Mouse (Mus musculus) forebrain, embryonic 12.5 days (tissue): ENCODE measurements around the gene Pakap. TPM values are rescaled to one million over a fixed set of nuclear protein-coding genes. Genes with fewer than 3 reads are reported as not detected.

ENCODE experiments used
- ATAC-seq: fragments of 200-750 bp; cut with Nextera tagmentation; 2 replicates; pipeline ENCODE4 v1.8.0; 2017; ENCODE audit warnings: moderate TSS enrichment; ENCODE audit not compliant: low FRiP score
- H3K27ac ChIP-seq: fragments of 300-500 bp; sonication (generic); 2 replicates; pipeline ENCODE4 v1.5.1; 2016; ENCODE audit warnings: mild to moderate bottlenecking
- H3K27me3 ChIP-seq: fragments of 300-500 bp; sonication (generic); 2 replicates; pipeline ENCODE4 v1.6.1; 2016; ENCODE audit warnings: mild to moderate bottlenecking
- H3K36me3 ChIP-seq: fragments of 300-500 bp; sonication (generic); replicated peaks from 2 replicates; pipeline ENCODE4 v1.6.1; 2016; ENCODE audit warnings: mild to moderate bottlenecking
- H3K4me1 ChIP-seq: fragments of 300-500 bp; sonication (generic); 2 replicates; pipeline ENCODE4 v1.6.1; 2016
- H3K4me2 ChIP-seq: fragments of 300-500 bp; sonication (generic); 2 replicates; pipeline ENCODE4 v1.6.1; 2016; ENCODE audit warnings: mild to moderate bottlenecking, moderate library complexity
- H3K4me3 ChIP-seq: fragments of 300-500 bp; sonication (generic); replicated peaks from 2 replicates; pipeline ENCODE4 v1.5.1; 2016; ENCODE audit warnings: mild to moderate bottlenecking
- H3K9ac ChIP-seq: fragments of 300-500 bp; sonication (generic); 2 replicates; pipeline ENCODE4 v1.6.1; 2016; ENCODE audit warnings: mild to moderate bottlenecking
- H3K9me3 ChIP-seq: fragments of 300-500 bp; sonication (generic); 2 replicates; pipeline ENCODE4 v1.6.1; 2016
- WGBS: fragments of 180-500 bp; shearing (Covaris S2); methylation state at CpG from one replicate; pipeline ENCODE4 v1.1.7; 2016; 5-methylcytosine and 5-hydroxymethylcytosine counted together
- polyA plus RNA-seq: library from polyadenylated mRNA; unstranded; fragments of >200 nt; fragmentation: Nextera tagmentation; extraction: Ambion mirVana; gene quantifications from 2 replicates; pipeline ENCODE4 v1.2.1, GENCODE M21; 2016

Gene Pakap
- polyA plus RNA-seq, 1 experiment from 2014 or later = 14.8 TPM

GRCm38 (mm10) chr4:57611303-57612077 is 43.5 kb downstream of the Pakap start:
- H3K9me3 ChIP-seq = no peaks in the 10 kb centered on the region
- H3K9ac ChIP-seq = no peak overlapping the region
- ATAC-seq = no peak
- H3K4me1 ChIP-seq = no peaks in the 10 kb centered on the region
- no peak overlapping the region for H3K4me2 ChIP-seq
- H3K36me3 ChIP-seq = no peaks in the 10 kb centered on the region
- WGBS = 54% methylated on average over 17 of the region's 17 CpGs
- no peak overlapping the region for H3K4me3 ChIP-seq
- H3K27me3 ChIP-seq = no peaks in the 10 kb centered on the region
- 0 out of 2 replicates have a peak overlapping the region, but pooled peaks have one; percentile 37 for H3K27ac ChIP-seq

DNA sequence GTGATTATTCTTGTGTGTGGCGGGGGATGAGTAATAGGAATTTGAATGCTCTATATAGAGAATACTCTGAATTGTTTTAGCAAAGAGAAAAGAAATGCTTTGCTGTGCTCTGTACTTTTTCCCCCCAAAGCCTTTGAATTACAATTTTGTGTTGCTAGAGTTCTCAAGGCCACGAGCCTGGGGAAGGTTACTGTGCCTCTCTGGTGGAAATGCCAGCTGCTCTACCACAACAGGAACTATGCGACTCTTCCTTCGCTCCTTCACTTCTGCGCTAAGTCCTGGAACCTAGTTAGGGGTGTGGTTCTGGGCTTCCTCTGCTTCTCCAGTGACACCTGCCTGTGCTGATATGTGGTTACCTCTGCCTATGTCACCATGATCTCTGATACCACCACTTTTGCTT is 44.7 kb downstream of the Pakap start:
- Histone ChIP-seq H3K9ac (no peak overlapping the region), H3K4me1 (no peaks in the 10 kb centered on the region), H3K36me3 (no peaks in the 10 kb centered on the region), H3K9me3 (no peaks in the 10 kb centered on the region), H3K4me3 (no peak overlapping the region), H3K27me3 (no peaks in the 10 kb centered on the region), H3K27ac (no peak overlapping the region), H3K4me2 (no peak overlapping the region)
- WGBS = 82% methylated on average over 5 of the region's 5 CpGs
- ATAC-seq = no peak

- Histone ChIP-seq H3K4me2 (no peak overlapping the region), H3K36me3 (no peaks in the 10 kb centered on the region), H3K4me1 (no peaks in the 10 kb centered on the region), H3K9me3 (no peaks in the 10 kb centered on the region), H3K4me3 (no peak overlapping the region), H3K9ac (no peak overlapping the region), H3K27me3 (no peaks in the 10 kb centered on the region), H3K27ac (no peak overlapping the region)
- no peak for ATAC-seq
- 91% methylated on average over 4 of the region's 4 CpGs for WGBS
These were observed 46.7 kb downstream of the Pakap start for GRCm38 (mm10) chr4:57614686-57615085.

DNA sequence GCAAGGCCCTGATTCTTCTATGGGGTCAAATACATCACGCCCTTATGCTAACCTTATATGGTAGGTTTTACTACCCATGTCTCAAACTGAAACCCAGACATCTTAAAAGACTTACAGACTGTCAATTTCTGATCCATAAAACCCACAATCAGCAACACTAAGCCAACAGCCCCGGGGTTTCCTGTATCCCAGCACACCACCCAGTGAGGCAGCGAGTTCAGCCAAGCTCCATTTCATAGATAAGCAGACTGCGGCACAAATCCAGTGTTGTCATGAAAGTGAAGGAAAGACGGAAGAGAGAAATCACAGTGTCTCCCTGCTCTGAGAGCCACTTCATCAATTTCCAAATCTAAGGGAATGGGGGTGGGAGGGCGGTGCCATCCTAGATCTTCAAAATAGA is 50.8 kb downstream of the Pakap start:
- no peak overlapping the region for H3K27ac ChIP-seq
- WGBS = 86% methylated on average over 6 of the region's 6 CpGs
- ATAC-seq = no peak

DNA sequence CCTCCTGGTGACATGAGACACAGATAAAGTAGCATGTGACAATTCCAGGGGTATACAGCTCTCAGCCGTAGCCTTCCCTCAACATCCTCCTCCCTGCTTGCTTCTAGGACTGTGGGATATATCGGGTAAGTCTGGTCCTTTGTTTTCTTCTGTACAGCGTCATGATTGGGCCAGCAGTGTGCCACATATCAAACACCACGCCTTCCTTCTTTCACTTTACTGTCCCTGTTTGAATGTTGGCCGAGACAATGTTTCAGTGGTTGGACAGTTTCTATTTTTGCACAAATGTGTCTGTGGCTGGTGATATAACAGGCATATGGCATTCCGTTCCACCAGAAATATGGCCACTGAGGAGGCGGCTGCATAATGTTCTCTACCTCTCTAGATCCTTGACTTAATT is 54.8 kb downstream of the Pakap start:
- H3K9me3 ChIP-seq = no peaks in the 10 kb centered on the region
- no peak overlapping the region for H3K9ac ChIP-seq
- 87% methylated on average over 7 of the region's 7 CpGs for WGBS
- no peak overlapping the region for H3K4me3 ChIP-seq
- H3K4me2 ChIP-seq = no peak overlapping the region
- ATAC-seq = no peak
- H3K27me3 ChIP-seq = no peaks in the 10 kb centered on the region
- no peaks in the 10 kb centered on the region for H3K36me3 ChIP-seq
- no peaks in the 10 kb centered on the region for H3K4me1 ChIP-seq
- H3K27ac ChIP-seq = no peak overlapping the region

More for the DNA sequence above, 50.8 kb downstream of the Pakap start:
- Histone ChIP-seq H3K4me3 (no peak overlapping the region), H3K4me2 (no peak overlapping the region), H3K4me1 (no peaks in the 10 kb centered on the region), H3K9me3 (no peaks in the 10 kb centered on the region), H3K27me3 (no peaks in the 10 kb centered on the region), H3K9ac (no peak overlapping the region), H3K36me3 (no peaks in the 10 kb centered on the region)

DNA sequence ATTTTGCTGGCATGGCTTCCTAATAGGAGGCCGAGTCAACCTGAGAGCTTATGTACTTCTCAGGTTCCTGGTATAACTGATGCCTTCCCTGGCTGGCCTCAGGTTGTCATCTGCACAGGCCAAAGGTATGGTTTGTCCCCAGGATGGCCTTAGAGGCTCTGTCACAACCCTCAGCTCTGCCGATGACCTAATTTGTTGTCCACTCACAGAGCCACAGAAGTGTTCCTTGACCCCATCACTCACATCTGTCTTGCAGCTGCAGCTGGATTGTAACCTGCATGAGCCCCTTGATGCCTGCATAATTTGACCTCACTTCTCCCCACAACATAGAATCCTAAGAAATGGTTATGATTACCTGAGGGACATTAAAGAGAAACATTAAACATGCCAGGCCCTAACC is 56.8 kb downstream of the Pakap start:
- ATAC-seq = no peak
- no peak overlapping the region for H3K4me2 ChIP-seq
- H3K9ac ChIP-seq = no peak overlapping the region
- H3K4me3 ChIP-seq = no peak overlapping the region
- WGBS = 91% methylated on average over 2 of the region's 2 CpGs
- no peaks in the 10 kb centered on the region for H3K4me1 ChIP-seq
- H3K36me3 ChIP-seq = no peaks in the 10 kb centered on the region
- no peaks in the 10 kb centered on the region for H3K9me3 ChIP-seq
- H3K27ac ChIP-seq = no peak overlapping the region
- no peaks in the 10 kb centered on the region for H3K27me3 ChIP-seq

DNA sequence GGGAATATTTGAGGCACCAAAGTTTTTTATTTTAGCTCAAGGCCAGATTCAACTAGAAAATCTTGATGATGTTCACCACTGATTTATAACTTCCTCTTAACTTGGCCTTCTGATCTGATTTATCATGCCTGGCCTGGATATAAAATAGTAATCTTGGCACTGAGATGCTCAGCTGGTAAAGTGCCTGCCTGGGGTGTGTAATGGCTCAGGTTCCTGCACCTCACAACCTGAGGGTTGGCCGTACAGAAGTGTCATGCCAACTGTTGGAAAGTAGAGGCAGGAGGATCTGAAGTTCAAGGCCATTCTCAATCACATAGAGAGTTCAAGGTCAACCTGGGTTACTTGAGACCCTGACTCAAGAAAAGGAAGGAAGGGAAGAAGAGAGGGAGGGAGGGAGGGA is 57.3 kb downstream of the Pakap start:
- Histone ChIP-seq H3K4me3 (no peak overlapping the region), H3K9ac (no peak overlapping the region), H3K27ac (no peak overlapping the region), H3K9me3 (no peaks in the 10 kb centered on the region), H3K36me3 (no peaks in the 10 kb centered on the region), H3K4me1 (no peaks in the 10 kb centered on the region), H3K4me2 (no peak overlapping the region), H3K27me3 (no peaks in the 10 kb centered on the region)
- WGBS = 86% methylated on average over 1 of the region's 1 CpGs
- ATAC-seq = no peak

DNA sequence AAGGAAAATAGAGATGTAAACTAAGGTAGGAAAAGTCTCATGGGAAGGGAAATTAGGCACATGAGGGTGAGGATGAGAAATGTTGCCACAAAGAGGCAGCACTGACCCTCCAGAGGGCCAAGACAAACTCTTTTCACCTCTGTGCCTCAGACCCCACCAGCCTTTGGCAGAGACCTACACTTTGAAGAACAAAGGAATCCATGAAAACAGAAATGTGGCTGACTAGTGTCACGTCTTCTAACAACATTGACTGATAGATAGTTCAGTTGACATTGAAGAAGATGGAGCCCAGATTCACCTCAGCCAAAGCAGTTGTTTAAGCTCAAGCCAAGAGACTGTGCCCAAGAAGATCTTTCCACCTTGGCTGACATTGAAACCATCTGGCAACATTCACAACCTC is 57.8 kb downstream of the Pakap start:
- Histone ChIP-seq H3K4me1 (no peaks in the 10 kb centered on the region), H3K36me3 (no peaks in the 10 kb centered on the region), H3K4me3 (no peak overlapping the region), H3K9ac (no peak overlapping the region), H3K27ac (no peak overlapping the region), H3K4me2 (no peak overlapping the region), H3K27me3 (no peaks in the 10 kb centered on the region), H3K9me3 (no peaks in the 10 kb centered on the region)
- whole genome bisulfite sequencing = 85% methylated on average over 1 of the region's 1 CpGs
- no peak for ATAC-seq

DNA sequence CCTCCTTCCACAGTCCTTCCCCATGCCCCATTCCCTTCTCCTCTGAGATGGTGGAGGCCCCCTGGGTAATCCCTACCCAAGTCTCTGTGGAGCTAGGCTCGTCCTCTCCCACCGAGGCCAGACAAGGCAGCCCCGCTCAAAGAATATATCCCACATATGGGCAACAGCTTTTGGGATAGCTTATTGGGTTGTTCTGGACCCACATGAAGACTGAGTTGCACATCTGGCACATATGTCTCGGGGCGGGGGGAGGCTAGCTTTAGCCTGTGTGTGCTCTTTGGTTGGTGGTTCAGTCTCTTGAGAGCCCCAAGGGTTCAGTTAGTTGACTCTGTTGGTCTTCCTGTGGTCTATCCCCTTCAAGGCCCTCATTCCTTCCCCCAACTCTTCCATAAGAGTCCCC is 58.9 kb downstream of the Pakap start:
- no peaks in the 10 kb centered on the region for H3K27me3 ChIP-seq
- no peak overlapping the region for H3K27ac ChIP-seq
- no peaks in the 10 kb centered on the region for H3K4me1 ChIP-seq
- H3K4me3 ChIP-seq = no peak overlapping the region
- H3K36me3 ChIP-seq = no peaks in the 10 kb centered on the region
- no peaks in the 10 kb centered on the region for H3K9me3 ChIP-seq
- no peak overlapping the region for H3K4me2 ChIP-seq
- no peak for ATAC-seq
- no peak overlapping the region for H3K9ac ChIP-seq
- WGBS = 87% methylated on average over 5 of the region's 5 CpGs

- WGBS = 84% methylated on average over 5 of the region's 5 CpGs
- no peak overlapping the region for H3K27ac ChIP-seq
- no peak overlapping the region for H3K4me3 ChIP-seq
- no peak overlapping the region for H3K9ac ChIP-seq
- peaks cover 4% of the 10 kb centered on the region; the same call in 1 of the 2 replicates for H3K4me1 ChIP-seq
- no peaks in the 10 kb centered on the region for H3K9me3 ChIP-seq
- H3K36me3 ChIP-seq = no peaks in the 10 kb centered on the region
- no peaks in the 10 kb centered on the region for H3K27me3 ChIP-seq
- ATAC-seq = no peak
- no peak overlapping the region for H3K4me2 ChIP-seq
These were observed 64.4 kb downstream of the Pakap start for GRCm38 (mm10) chr4:57632386-57632785.

- H3K4me1 ChIP-seq = peaks cover 10% of the 10 kb centered on the region
- 96% methylated on average over 7 of the region's 7 CpGs for WGBS
- H3K27me3 ChIP-seq = no peaks in the 10 kb centered on the region
- ATAC-seq = no peak
- H3K9ac ChIP-seq = no peak overlapping the region
- H3K9me3 ChIP-seq = no peaks in the 10 kb centered on the region
- no peak overlapping the region for H3K27ac ChIP-seq
- no peak overlapping the region for H3K4me2 ChIP-seq
- no peaks in the 10 kb centered on the region for H3K36me3 ChIP-seq
- no peak overlapping the region for H3K4me3 ChIP-seq
These were observed 65.1 kb downstream of the Pakap start for GRCm38 (mm10) chr4:57633052-57633451.

- Histone ChIP-seq H3K4me3 (no peak overlapping the region), H3K9ac (no peak overlapping the region), H3K4me1 (peaks cover 20% of the 10 kb centered on the region), H3K4me2 (no peak overlapping the region), H3K36me3 (no peaks in the 10 kb centered on the region), H3K9me3 (no peaks in the 10 kb centered on the region), H3K27me3 (no peaks in the 10 kb centered on the region), H3K27ac (no peak overlapping the region)
- 56% methylated on average over 1 of the region's 1 CpGs for WGBS
- ATAC-seq = no peak
These were observed 67.0 kb downstream of the Pakap start for GRCm38 (mm10) chr4:57634956-57635355.

GRCm38 (mm10) chr4:57636782-57637482 is 69.0 kb downstream of the Pakap start:
- H3K27me3 ChIP-seq = no peaks in the 10 kb centered on the region
- WGBS = 66% methylated on average over 9 of the region's 9 CpGs
- peaks cover 20% of the 10 kb centered on the region for H3K4me1 ChIP-seq
- no peak overlapping the region for H3K9ac ChIP-seq
- no peaks in the 10 kb centered on the region for H3K36me3 ChIP-seq
- H3K9me3 ChIP-seq = no peaks in the 10 kb centered on the region
- ATAC-seq = no peak
- no peak overlapping the region for H3K4me2 ChIP-seq
- H3K4me3 ChIP-seq = no peak overlapping the region
- no peak overlapping the region for H3K27ac ChIP-seq
